Mouse (Mus musculus) thymus, adult 2 months (tissue): Measurements from ENCODE around the gene Clec2i. TPM values are rescaled to one million over a fixed set of nuclear protein-coding genes. Genes with fewer than 3 reads are reported as not detected.
"Not testable (repeated sequence)": the region's sequence is repeated elsewhere in the genome, so short reads cannot be mapped to it uniquely, and the experiment has no call there.

ENCODE experiments used
- DNase-seq: peaks from one replicate; pipeline ENCODE4 v3.0.0; 2021
- H3K27ac ChIP-seq: fragments of 200-500 bp; 2 replicates; pipeline ENCODE4 v1.5.1; 2012; ENCODE audit warnings: low read length, control low read depth; ENCODE audit not compliant: control insufficient read depth, insufficient read depth
- H3K27me3 ChIP-seq: fragments of 200-500 bp; 2 replicates; pipeline ENCODE4 v1.6.1; 2012; ENCODE audit warnings: mild to moderate bottlenecking, low read length, moderate library complexity, mixed read lengths; ENCODE audit not compliant: control insufficient read depth, insufficient read depth
- H3K36me3 ChIP-seq: fragments of 200-500 bp; 2 replicates; pipeline ENCODE4 v1.6.1; 2012; ENCODE audit warnings: mild to moderate bottlenecking, low read length, moderate library complexity; ENCODE audit not compliant: control insufficient read depth, insufficient read depth
- H3K4me1 ChIP-seq: fragments of 200-500 bp; replicated peaks from 2 replicates; pipeline ENCODE4 v1.6.1; 2012; ENCODE audit warnings: low read length; ENCODE audit not compliant: control insufficient read depth, insufficient read depth
- H3K4me3 ChIP-seq: fragments of 200-500 bp; 2 replicates; pipeline ENCODE4 v1.5.1; 2012; ENCODE audit warnings: mild to moderate bottlenecking, low read length, control low read depth, moderate library complexity; ENCODE audit not compliant: control insufficient read depth, insufficient read depth
- CTCF ChIP-seq: fragments of 200-500 bp; IDR thresholded peaks from 2 replicates; pipeline ENCODE4 v1.5.1; 2012; ENCODE audit warnings: mild to moderate bottlenecking, control low read depth, low read length, moderate library complexity, borderline replicate concordance; ENCODE audit not compliant: control insufficient read depth, poor library complexity, insufficient read depth; ENCODE audit errors: extremely low read depth
- POLR2A ChIP-seq: fragments of 200-500 bp; IDR thresholded peaks from 2 replicates; pipeline ENCODE4 v1.6.1; 2012; ENCODE audit warnings: mild to moderate bottlenecking, low read length, control low read depth, moderate library complexity; ENCODE audit not compliant: control insufficient read depth, poor library complexity, insufficient read depth; ENCODE audit errors: extremely low read depth
- WGBS: fragments of 180-500 bp; shearing (Covaris S2); methylation state at CpG from one replicate; pipeline ENCODE4 v1.1.7; 2018; 5-methylcytosine and 5-hydroxymethylcytosine counted together
- polyA plus RNA-seq: library from polyadenylated mRNA; depleted of rRNA; stranded (reverse); fragments of >200 nt; gene quantifications from 2 replicates; pipeline ENCODE4 v1.2.3, GENCODE M21; 2012; rRNA removed

The Clec2i gene
- polyA plus RNA-seq, 1 experiment = 12.1 TPM

GRCm38 (mm10) chr6:128917322-128917721, 29.9 kb downstream of the Clec2i start:
- TF ChIP-seq CTCF (no peak), POLR2A (no peak)
- no peak overlapping the region for H3K27ac ChIP-seq
- no peaks in the 10 kb centered on the region for H3K4me1 ChIP-seq
- 93% methylated on average over 2 of the region's 2 CpGs for WGBS
- no peak for DNase-seq
- H3K4me3 ChIP-seq = no peak overlapping the region
- H3K27me3 ChIP-seq = no peaks in the 10 kb centered on the region
- no peaks in the 10 kb centered on the region for H3K36me3 ChIP-seq

GRCm38 (mm10) chr6:128933050-128933449, 45.7 kb downstream of the Clec2i start:
- no peak for DNase-seq
- Histone ChIP-seq H3K4me3 (no peak overlapping the region), H3K36me3 (no peaks in the 10 kb centered on the region), H3K4me1 (no peaks in the 10 kb centered on the region), H3K27ac (no peak overlapping the region), H3K27me3 (no peaks in the 10 kb centered on the region)
- TF ChIP-seq CTCF (no peak), POLR2A (no peak)
- WGBS = 97% methylated on average over 2 of the region's 2 CpGs

- WGBS = 96% methylated on average over 4 of the region's 4 CpGs
- not testable (repeated sequence) for H3K4me1 ChIP-seq, DNase-seq, H3K27ac ChIP-seq, H3K36me3 ChIP-seq, H3K4me3 ChIP-seq, H3K27me3 ChIP-seq
Observed at GRCm38 (mm10) chr6:128934081-128934480, 46.7 kb downstream of the Clec2i start, which contains the start of gene Clec2g. TSS of gene Clec2g (plus strand) at chr6:128934381.

- not testable (repeated sequence) for DNase-seq, H3K4me3 ChIP-seq, H3K27me3 ChIP-seq, H3K36me3 ChIP-seq, H3K27ac ChIP-seq, H3K4me1 ChIP-seq
- WGBS = 95% methylated on average over 5 of the region's 13 CpGs
Observed at GRCm38 (mm10) chr6:128935889-128936665, 48.7 kb downstream of the Clec2i start.

GRCm38 (mm10) chr6:128941646-128942421, 54.4 kb downstream of the Clec2i start:
- no peaks in the 10 kb centered on the region for H3K4me1 ChIP-seq
- no peak overlapping the region for H3K4me3 ChIP-seq
- H3K27me3 ChIP-seq = no peaks in the 10 kb centered on the region
- WGBS = 91% methylated on average over 5 of the region's 5 CpGs
- H3K36me3 ChIP-seq = no peaks in the 10 kb centered on the region
- DNase-seq = no peak
- TF ChIP-seq POLR2A = no peak
- no peak for TF ChIP-seq CTCF
- H3K27ac ChIP-seq = no peak overlapping the region

- WGBS = 86% methylated on average over 3 of the region's 3 CpGs
- TF ChIP-seq CTCF = no peak
- no peak for TF ChIP-seq POLR2A
- H3K27ac ChIP-seq = no peak overlapping the region
- DNase-seq = no peak
- no peaks in the 10 kb centered on the region for H3K36me3 ChIP-seq
- H3K4me1 ChIP-seq = no peaks in the 10 kb centered on the region
- no peak overlapping the region for H3K4me3 ChIP-seq
- H3K27me3 ChIP-seq = no peaks in the 10 kb centered on the region
Observed at GRCm38 (mm10) chr6:128945564-128945963, 58.2 kb downstream of the Clec2i start.

Other genes with a start within 250 kb of the Clec2i start
- gene Clec2h, start 225.2 kb upstream of the Clec2i start, polyA plus RNA-seq = not detected in 2 replicates
- gene Klrb1, start 164.5 kb upstream of the Clec2i start, polyA plus RNA-seq = not detected in 2 replicates
- gene Klrb1c, start 98.4 kb upstream of the Clec2i start, polyA plus RNA-seq = 0.96 and 2.6 TPM in 2 replicates
- 0.59 TPM in 1 of 2 replicates, not detected in the other for gene Gm44511, start 61.3 kb upstream of the Clec2i start, polyA plus RNA-seq
- 0.54 and 0.85 TPM in 2 replicates for gene Klrb1b, start 61.3 kb upstream of the Clec2i start, polyA plus RNA-seq
- gene BC035044, start 3.5 kb downstream of the Clec2i start, polyA plus RNA-seq = 17.8 and 18.6 TPM in 2 replicates
- 0.13 and 0.35 TPM in 2 replicates for gene Clec2g, start 46.8 kb downstream of the Clec2i start, polyA plus RNA-seq
- 0.64 and 1.0 TPM in 2 replicates for gene Klrb1f, start 158.3 kb downstream of the Clec2i start, polyA plus RNA-seq
- 0.15 TPM in 1 of 2 replicates, not detected in the other for gene Clec2e, start 213.3 kb downstream of the Clec2i start, polyA plus RNA-seq